Mouse (Mus musculus): ENCODE measurements at regions not wholly inside any gene's neighbourhood (a gene's known extent, or its start where the extent isn't known, plus 50 kb on each side); places are given as distances from the start of the nearest gene placed in this dataset.

- Histone ChIP-seq H3K4me1 (ENCODE audit: control insufficient read depth, insufficient read depth, low read length) (no peaks in the 10 kb centered on the region), H3K27ac (ENCODE audit: insufficient read depth, low read length) (no peak overlapping the region), H3K4me3 (ENCODE audit: insufficient read depth, low read length) (no peak overlapping the region)
- TF ChIP-seq CTCF (IDR thresholded peaks at IDR 0.05; ENCODE audit: extremely low read depth, insufficient read depth, low read length) (no peak), POLR2A (IDR thresholded peaks at IDR 0.05; ENCODE audit: extremely low read depth, insufficient read depth, low read length) (no peak)
Observed at GRCm38 (mm10) chr3:149683561-149683960, 693.2 kb upstream of the Adgrl2 start.

DNA sequence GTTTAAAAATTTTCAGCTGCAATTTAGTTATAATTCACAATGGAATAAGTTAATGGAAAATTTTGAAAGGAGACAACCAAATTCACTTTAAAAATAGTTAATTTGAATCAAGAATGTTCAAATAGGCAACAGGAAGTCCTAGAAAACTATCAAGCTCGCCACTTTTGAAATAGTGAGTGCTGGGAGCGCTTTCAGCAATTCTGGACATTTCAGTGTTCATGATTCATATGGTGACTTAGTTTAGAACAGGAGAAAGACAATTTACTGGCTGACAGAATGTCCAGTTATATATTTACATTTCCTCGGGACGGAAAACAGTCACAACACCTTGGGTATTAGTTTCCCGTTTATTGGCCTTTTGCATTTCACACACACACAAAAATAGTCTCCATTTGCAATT, 691.9 kb upstream of the Adgrl2 start:
- TF ChIP-seq POLR2A (IDR thresholded peaks at IDR 0.05; ENCODE audit: extremely low read depth, insufficient read depth, low read length): no peak
- TF ChIP-seq CTCF (IDR thresholded peaks at IDR 0.05; ENCODE audit: extremely low read depth, insufficient read depth, low read length): no peak
- H3K4me3 ChIP-seq (ENCODE audit: insufficient read depth, low read length): no peak overlapping the region
- no peak overlapping the region for H3K27ac ChIP-seq (ENCODE audit: insufficient read depth, low read length)
- H3K4me1 ChIP-seq (ENCODE audit: control insufficient read depth, insufficient read depth, low read length): no peaks in the 10 kb centered on the region

DNA sequence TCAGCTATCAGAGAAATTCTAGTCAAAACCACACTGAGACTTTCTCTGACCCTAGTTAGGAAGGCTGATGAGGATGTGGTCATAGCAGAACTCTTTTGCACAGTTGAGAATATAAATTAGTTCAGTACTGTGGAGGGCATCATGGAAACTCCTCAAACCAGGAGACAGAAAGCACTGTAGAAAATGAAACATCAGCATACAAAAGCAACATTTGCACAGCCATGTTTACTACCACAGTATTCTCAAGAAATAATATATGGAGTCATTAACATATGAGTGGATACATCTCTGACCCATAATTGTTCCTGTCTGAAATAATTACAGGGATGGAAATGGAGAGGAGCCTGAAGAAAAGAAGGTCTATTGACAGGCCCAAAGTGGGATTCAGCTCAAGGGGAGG, 683.6 kb upstream of the Adgrl2 start:
- no peaks in the 10 kb centered on the region for H3K4me1 ChIP-seq (ENCODE audit: control insufficient read depth, insufficient read depth, low read length)

DNA sequence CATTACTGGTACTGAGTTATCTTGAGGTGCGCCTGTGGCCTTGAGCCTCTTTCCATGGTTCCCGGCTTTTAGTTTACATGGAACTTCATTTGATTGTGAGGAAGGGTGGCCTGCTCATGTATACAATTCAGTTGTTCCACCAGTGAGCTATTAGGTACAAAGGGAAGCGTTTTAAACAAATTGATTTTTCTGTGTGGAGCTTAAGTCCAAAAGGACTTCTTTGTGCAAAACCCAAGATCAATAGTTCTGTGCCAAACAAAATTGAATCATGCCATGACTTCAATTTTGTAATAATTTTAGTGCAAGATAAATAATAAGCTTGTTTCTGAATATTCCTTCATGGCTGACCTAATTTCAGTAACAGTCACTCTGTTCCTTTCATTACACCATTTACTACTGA, 674.3 kb upstream of the Adgrl2 start:
- Histone ChIP-seq H3K4me3 (ENCODE audit: insufficient read depth, low read length) (no peak overlapping the region), H3K4me1 (ENCODE audit: control insufficient read depth, insufficient read depth, low read length) (no peaks in the 10 kb centered on the region), H3K27ac (ENCODE audit: insufficient read depth, low read length) (no peak overlapping the region)
- TF ChIP-seq CTCF (IDR thresholded peaks at IDR 0.05; ENCODE audit: extremely low read depth, insufficient read depth, low read length): no peak
- TF ChIP-seq POLR2A (IDR thresholded peaks at IDR 0.05; ENCODE audit: extremely low read depth, insufficient read depth, low read length): no peak

More for the DNA sequence above, 683.6 kb upstream of the Adgrl2 start:
- no peak overlapping the region for H3K27ac ChIP-seq (ENCODE audit: insufficient read depth, low read length)
- H3K4me3 ChIP-seq (ENCODE audit: insufficient read depth, low read length): no peak overlapping the region
- no peak for TF ChIP-seq CTCF (IDR thresholded peaks at IDR 0.05; ENCODE audit: extremely low read depth, insufficient read depth, low read length)
- no peak for TF ChIP-seq POLR2A (IDR thresholded peaks at IDR 0.05; ENCODE audit: extremely low read depth, insufficient read depth, low read length)

DNA sequence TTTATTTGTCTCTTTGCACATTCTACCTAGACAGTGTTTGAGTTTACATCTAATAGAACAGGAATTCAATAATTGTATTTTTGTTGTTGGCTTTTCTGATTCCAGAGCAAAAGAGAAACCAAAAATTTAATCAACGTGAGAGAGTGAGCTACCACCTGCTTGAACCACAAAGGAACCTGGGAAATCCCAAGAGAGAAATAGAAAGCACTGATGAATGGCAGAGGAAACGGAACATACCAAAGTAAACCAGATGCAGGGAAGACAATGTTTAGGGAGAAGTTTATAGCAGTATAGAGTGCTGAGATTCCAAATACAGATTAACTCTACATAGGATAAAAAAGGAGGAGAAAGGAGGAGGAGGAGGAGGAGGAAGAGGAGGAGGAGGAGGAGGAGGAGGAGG, 648.0 kb upstream of the Adgrl2 start:
- Histone ChIP-seq H3K4me1 (ENCODE audit: control insufficient read depth, insufficient read depth, low read length) (no peaks in the 10 kb centered on the region), H3K27ac (ENCODE audit: insufficient read depth, low read length) (no peak overlapping the region), H3K4me3 (ENCODE audit: insufficient read depth, low read length) (no peak overlapping the region)
- TF ChIP-seq CTCF (IDR thresholded peaks at IDR 0.05; ENCODE audit: extremely low read depth, insufficient read depth, low read length) (no peak), POLR2A (IDR thresholded peaks at IDR 0.05; ENCODE audit: extremely low read depth, insufficient read depth, low read length) (no peak)

DNA sequence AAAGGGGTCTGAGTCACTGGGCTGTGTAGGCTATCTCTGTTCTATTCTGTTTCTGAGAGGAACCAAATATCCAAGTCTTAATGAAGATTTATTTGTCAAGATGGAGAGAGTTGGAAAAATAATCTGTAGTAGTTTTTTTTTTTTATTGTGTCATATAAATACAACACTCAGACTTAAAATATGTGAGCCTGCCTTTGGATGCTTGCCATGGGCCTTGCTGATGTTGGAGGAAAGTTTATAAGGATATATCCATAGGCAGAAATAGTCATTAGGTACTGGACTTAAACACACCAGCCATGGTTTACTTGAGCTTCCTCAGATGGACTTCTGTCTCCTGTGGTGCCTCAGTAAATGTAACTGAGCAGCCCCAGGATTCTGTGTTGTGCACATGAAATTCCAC, 635.8 kb upstream of the Adgrl2 start:
- Histone ChIP-seq H3K4me3 (ENCODE audit: insufficient read depth, low read length) (no peak overlapping the region), H3K4me1 (ENCODE audit: control insufficient read depth, insufficient read depth, low read length) (no peaks in the 10 kb centered on the region), H3K27ac (ENCODE audit: insufficient read depth, low read length) (no peak overlapping the region)
- no peak for TF ChIP-seq POLR2A (IDR thresholded peaks at IDR 0.05; ENCODE audit: extremely low read depth, insufficient read depth, low read length)
- no peak for TF ChIP-seq CTCF (IDR thresholded peaks at IDR 0.05; ENCODE audit: extremely low read depth, insufficient read depth, low read length)

DNA sequence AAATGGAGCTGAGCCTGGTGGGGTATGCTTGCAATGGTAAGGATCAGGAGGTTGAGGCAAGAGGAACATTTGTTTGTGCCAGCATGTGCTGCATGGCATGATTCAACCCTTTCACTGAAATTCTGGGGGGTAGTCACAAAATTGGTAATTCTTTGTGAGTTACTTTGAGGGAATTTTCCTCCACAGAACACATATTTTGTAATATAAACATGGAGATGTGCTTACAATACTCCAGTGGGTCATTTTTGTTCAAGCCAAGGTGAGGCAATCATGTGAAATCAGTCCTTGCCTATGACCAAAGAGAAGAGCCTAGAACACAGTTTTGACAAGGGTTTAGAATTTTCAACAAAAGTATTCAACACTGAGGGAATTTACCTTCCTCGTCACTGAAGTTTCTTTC, 635.1 kb upstream of the Adgrl2 start:
- Histone ChIP-seq H3K27ac (ENCODE audit: insufficient read depth, low read length) (no peak overlapping the region), H3K4me3 (ENCODE audit: insufficient read depth, low read length) (no peak overlapping the region), H3K4me1 (ENCODE audit: control insufficient read depth, insufficient read depth, low read length) (no peaks in the 10 kb centered on the region)
- TF ChIP-seq POLR2A (IDR thresholded peaks at IDR 0.05; ENCODE audit: extremely low read depth, insufficient read depth, low read length) (no peak), CTCF (IDR thresholded peaks at IDR 0.05; ENCODE audit: extremely low read depth, insufficient read depth, low read length) (no peak)

DNA sequence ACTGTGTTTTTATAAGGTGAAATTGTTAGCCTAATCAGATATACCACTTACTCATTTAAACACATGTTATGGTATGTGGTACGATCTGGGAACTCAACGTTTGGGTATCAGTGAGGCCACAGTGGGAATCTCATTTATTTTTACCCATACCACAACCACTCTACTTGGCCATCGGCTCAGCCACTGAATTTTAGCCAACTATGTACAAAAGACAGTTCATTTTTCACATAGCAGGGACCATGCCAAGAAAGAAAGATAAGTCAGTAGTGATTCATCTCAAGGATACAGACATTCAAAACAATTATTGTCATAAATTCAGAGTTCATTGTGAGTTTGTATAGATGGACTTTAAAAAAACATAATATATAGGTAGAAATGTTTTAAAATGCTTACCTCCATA, 634.7 kb upstream of the Adgrl2 start:
- H3K27ac ChIP-seq (ENCODE audit: insufficient read depth, low read length): no peak overlapping the region

GRCm38 (mm10) chr3:149623851-149624532, 633.6 kb upstream of the Adgrl2 start:
- Histone ChIP-seq H3K4me1 (ENCODE audit: control insufficient read depth, insufficient read depth, low read length) (no peaks in the 10 kb centered on the region), H3K27ac (ENCODE audit: insufficient read depth, low read length) (no peak overlapping the region), H3K4me3 (ENCODE audit: insufficient read depth, low read length) (no peak overlapping the region)
- TF ChIP-seq CTCF (IDR thresholded peaks at IDR 0.05; ENCODE audit: extremely low read depth, insufficient read depth, low read length): no peak
- no peak for TF ChIP-seq POLR2A (IDR thresholded peaks at IDR 0.05; ENCODE audit: extremely low read depth, insufficient read depth, low read length)

More for the DNA sequence above, 634.7 kb upstream of the Adgrl2 start:
- TF ChIP-seq POLR2A (IDR thresholded peaks at IDR 0.05; ENCODE audit: extremely low read depth, insufficient read depth, low read length): no peak
- no peak for TF ChIP-seq CTCF (IDR thresholded peaks at IDR 0.05; ENCODE audit: extremely low read depth, insufficient read depth, low read length)
- no peak overlapping the region for H3K4me3 ChIP-seq (ENCODE audit: insufficient read depth, low read length)
- H3K4me1 ChIP-seq (ENCODE audit: control insufficient read depth, insufficient read depth, low read length): no peaks in the 10 kb centered on the region

DNA sequence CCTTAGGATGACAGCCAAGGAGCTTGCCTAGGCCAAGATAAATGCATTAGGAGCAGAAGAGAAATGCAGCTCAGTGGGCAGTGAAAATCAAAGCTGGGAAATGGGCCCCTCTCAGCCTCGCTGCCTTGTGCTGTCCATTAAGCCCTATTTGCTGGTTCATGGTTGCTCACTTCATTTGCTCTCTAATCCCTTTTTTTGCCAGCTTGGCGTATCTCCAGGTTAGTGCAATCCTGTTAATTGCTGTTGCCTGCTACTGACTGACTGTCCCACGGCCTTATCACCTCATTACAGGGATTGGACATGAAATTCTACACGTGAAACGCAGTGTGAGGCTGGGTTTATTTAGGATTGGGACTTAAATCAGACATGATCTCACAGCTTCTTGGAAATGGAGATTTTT, 613.5 kb upstream of the Adgrl2 start:
- TF ChIP-seq CTCF (IDR thresholded peaks at IDR 0.05; ENCODE audit: extremely low read depth, insufficient read depth, low read length) (no peak), POLR2A (IDR thresholded peaks at IDR 0.05; ENCODE audit: extremely low read depth, insufficient read depth, low read length) (no peak)
- no peak overlapping the region for H3K27ac ChIP-seq (ENCODE audit: insufficient read depth, low read length)
- no peak overlapping the region for H3K4me3 ChIP-seq (ENCODE audit: insufficient read depth, low read length)
- H3K4me1 ChIP-seq (ENCODE audit: control insufficient read depth, insufficient read depth, low read length): no peaks in the 10 kb centered on the region

All from cortical plate, adult 2 months (tissue).